Mouse (Mus musculus) ES-Bruce4 (cell line): ENCODE measurements around the gene Nxpe4.

Source experiments
- CTCF ChIP-seq: IDR thresholded peaks from one replicate; pipeline ENCODE4 v1.8.1; 2011; ENCODE audit warnings: low read depth, low read length
- EP300 ChIP-seq: IDR thresholded peaks from 2 replicates; pipeline ENCODE4 v1.6.1; 2011; ENCODE audit warnings: low read depth, low read length; ENCODE audit not compliant: insufficient read depth
- POLR2A ChIP-seq: IDR thresholded peaks from one replicate; pipeline ENCODE4 v1.8.1; 2011; ENCODE audit warnings: low read length; ENCODE audit not compliant: insufficient read depth

GRCm38 (mm10) chr9:48339563-48339962, 177.7 kb downstream of the Nxpe4 start:
- no peak for TF ChIP-seq EP300
- TF ChIP-seq CTCF, result no peak
- no peak for TF ChIP-seq POLR2A
